Mouse (Mus musculus): ENCODE measurements around the gene Psma7. TPM values are rescaled to one million over a fixed set of nuclear protein-coding genes. Genes with fewer than 3 reads are reported as not detected.
A peak's percentile ranks its signal among the peaks of the same experiment; 100 is the strongest.

The Psma7 gene
- polyA plus RNA-seq, 1 experiment from 2014 or later: 612 TPM

- peak overlapping the region; percentile 87 for H3K4me2 ChIP-seq (replicated peaks)
- H3K27ac ChIP-seq: peak overlapping the region; percentile 91
- H3K36me3 ChIP-seq: peaks cover 34% of the 10 kb centered on the region
- H3K4me1 ChIP-seq: peaks cover 35% of the 10 kb centered on the region
- peak overlapping the region; percentile 97 for H3K4me3 ChIP-seq
- H3K9me3 ChIP-seq: no peaks in the 10 kb centered on the region
- peak overlapping the region; percentile 95 for H3K9ac ChIP-seq
- under 1% methylated on average over 59 of the region's 66 CpGs for WGBS
- peak; percentile 28 for ATAC-seq (ENCODE audit: low FRiP score, low read depth)
- no peaks in the 10 kb centered on the region for H3K27me3 ChIP-seq
Measured at GRCm38 (mm10) chr2:180041577-180042255, 517 bp downstream of the Psma7 start.

DNA sequence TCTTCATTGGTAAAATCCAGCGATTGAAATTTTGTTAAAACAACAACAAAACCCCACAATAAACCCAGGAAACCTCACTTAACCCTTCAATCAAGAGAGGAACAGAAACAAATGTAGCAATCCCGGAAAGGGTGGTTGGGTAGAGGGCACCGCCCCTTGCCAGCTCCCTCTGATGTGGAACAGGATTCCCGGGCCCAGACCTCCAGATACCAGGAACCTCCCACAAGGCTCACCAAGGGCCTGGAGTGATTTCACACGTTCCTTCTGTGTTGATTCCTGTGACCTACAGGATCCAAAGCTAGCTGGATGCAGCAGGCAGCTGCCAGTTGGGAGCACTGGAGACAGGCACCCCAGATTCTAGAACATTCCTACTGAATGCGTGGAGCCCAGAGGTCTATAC, 1.8 kb downstream of the Psma7 start:
- Histone ChIP-seq H3K27ac (no peak overlapping the region), H3K4me3 (peak overlapping the region; percentile 97), H3K27me3 (no peaks in the 10 kb centered on the region), H3K4me1 (peaks cover 35% of the 10 kb centered on the region), H3K9ac (peak overlapping the region; percentile 95), H3K36me3 (peaks cover 43% of the 10 kb centered on the region), H3K9me3 (no peaks in the 10 kb centered on the region), H3K4me2 (replicated peaks) (peak overlapping the region; percentile 87)
- no peak for ATAC-seq (ENCODE audit: low FRiP score, low read depth)
- WGBS: 40% methylated on average over 6 of the region's 6 CpGs

DNA sequence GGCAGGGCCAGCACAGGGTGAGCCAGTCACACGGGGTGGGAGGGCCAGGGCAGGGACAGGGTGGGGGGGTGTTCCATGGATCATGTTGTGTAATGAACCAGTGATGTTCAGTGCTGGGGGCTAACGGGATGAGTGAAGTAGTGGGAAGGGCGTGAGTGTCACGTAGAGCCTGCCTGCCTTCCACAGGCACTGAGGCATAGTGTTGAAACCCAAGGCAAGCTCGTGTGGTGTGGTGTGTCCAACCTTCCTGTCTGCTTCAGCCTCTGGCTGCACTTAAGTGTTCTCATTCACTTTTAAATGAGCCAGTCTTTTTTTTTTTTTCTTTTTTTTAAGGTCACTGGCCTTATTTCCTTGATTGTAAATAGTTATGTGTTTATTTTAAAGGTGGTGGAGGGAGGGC, 7.5 kb downstream of the Psma7 start:
- Histone ChIP-seq H3K9me3 (no peaks in the 10 kb centered on the region), H3K36me3 (peaks cover 100% of the 10 kb centered on the region), H3K9ac (no peak overlapping the region), H3K4me1 (peaks cover 20% of the 10 kb centered on the region), H3K27me3 (no peaks in the 10 kb centered on the region), H3K27ac (no peak overlapping the region; the same call in 1 of the 2 replicates), H3K4me2 (replicated peaks) (no peak overlapping the region), H3K4me3 (no peak overlapping the region)
- 36% methylated on average over 5 of the region's 5 CpGs for WGBS
- ATAC-seq (ENCODE audit: low FRiP score, low read depth): 0 out of 2 replicates have a peak, but pooled peaks have one; percentile 9

GRCm38 (mm10) chr2:180033956-180034355, 8.3 kb downstream of the Psma7 start:
- Histone ChIP-seq H3K27me3 (no peaks in the 10 kb centered on the region), H3K4me3 (no peak overlapping the region), H3K9ac (no peak overlapping the region), H3K4me2 (replicated peaks) (no peak overlapping the region), H3K9me3 (no peaks in the 10 kb centered on the region), H3K27ac (peak overlapping the region; percentile 34; the same call in 1 of the 2 replicates), H3K36me3 (peaks cover 100% of the 10 kb centered on the region), H3K4me1 (peaks cover 25% of the 10 kb centered on the region)
- 43% methylated on average over 3 of the region's 3 CpGs for WGBS
- ATAC-seq (ENCODE audit: low FRiP score, low read depth): no peak; the same call in 1 of the 2 replicates

GRCm38 (mm10) chr2:180032925-180033324, 9.3 kb downstream of the Psma7 start:
- WGBS: 69% methylated on average over 3 of the region's 3 CpGs
- no peak overlapping the region for H3K27ac ChIP-seq
- peaks cover 35% of the 10 kb centered on the region for H3K4me1 ChIP-seq
- H3K9me3 ChIP-seq: no peaks in the 10 kb centered on the region
- no peaks in the 10 kb centered on the region for H3K27me3 ChIP-seq
- H3K9ac ChIP-seq: peak overlapping the region; percentile 43; the same call in 1 of the 2 replicates
- no peak overlapping the region for H3K4me2 ChIP-seq (replicated peaks)
- H3K36me3 ChIP-seq: peaks cover 100% of the 10 kb centered on the region
- ATAC-seq (ENCODE audit: low FRiP score, low read depth): no peak
- H3K4me3 ChIP-seq: no peak overlapping the region

GRCm38 (mm10) chr2:180031270-180031669, 11.0 kb downstream of the Psma7 start:
- Histone ChIP-seq H3K27me3 (no peaks in the 10 kb centered on the region), H3K4me2 (replicated peaks) (no peak overlapping the region), H3K9me3 (no peaks in the 10 kb centered on the region), H3K36me3 (peaks cover 89% of the 10 kb centered on the region), H3K27ac (no peak overlapping the region), H3K9ac (no peak overlapping the region), H3K4me3 (no peak overlapping the region), H3K4me1 (peaks cover 52% of the 10 kb centered on the region)
- ATAC-seq (ENCODE audit: low FRiP score, low read depth): no peak
- WGBS: 95% methylated on average over 6 of the region's 6 CpGs

GRCm38 (mm10) chr2:180027768-180028167, 14.5 kb downstream of the Psma7 start:
- Histone ChIP-seq H3K36me3 (peaks cover 54% of the 10 kb centered on the region), H3K4me1 (peaks cover 45% of the 10 kb centered on the region), H3K27ac (no peak overlapping the region), H3K4me3 (peak overlapping the region; percentile 96), H3K4me2 (replicated peaks) (peak overlapping the region; percentile 95), H3K27me3 (peaks cover 10% of the 10 kb centered on the region), H3K9ac (peak overlapping the region; percentile 97), H3K9me3 (no peaks in the 10 kb centered on the region)
- ATAC-seq (ENCODE audit: low FRiP score, low read depth): no peak
- WGBS: 70% methylated on average over 9 of the region's 9 CpGs

DNA sequence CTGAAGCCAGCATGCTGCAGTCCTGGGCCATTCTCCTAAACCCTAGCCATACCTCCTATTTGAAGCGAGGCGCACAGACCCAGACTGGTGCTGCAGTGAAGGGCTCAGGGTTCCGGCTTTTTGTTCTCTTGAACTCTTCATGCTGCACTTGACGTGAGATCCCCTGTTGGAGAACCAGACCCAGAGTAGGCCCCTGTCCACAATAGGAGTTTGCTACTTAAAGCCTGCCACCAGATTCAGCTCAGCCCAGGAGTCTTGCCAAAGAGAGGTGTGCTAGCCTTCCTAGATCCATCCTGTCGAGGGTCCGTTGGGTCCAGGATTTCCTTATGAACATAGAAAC, 16.4 kb downstream of the Psma7 start:
- Histone ChIP-seq H3K27me3 (peaks cover 29% of the 10 kb centered on the region), H3K9ac (peak overlapping the region; percentile 97), H3K9me3 (no peaks in the 10 kb centered on the region), H3K36me3 (peaks cover 35% of the 10 kb centered on the region), H3K4me3 (peak overlapping the region; percentile 96), H3K4me1 (peaks cover 46% of the 10 kb centered on the region), H3K4me2 (replicated peaks) (peak overlapping the region; percentile 95), H3K27ac (no peak overlapping the region; the same call in 1 of the 2 replicates)
- no peak for ATAC-seq (ENCODE audit: low FRiP score, low read depth)
- 6% methylated on average over 6 of the region's 6 CpGs for WGBS

DNA sequence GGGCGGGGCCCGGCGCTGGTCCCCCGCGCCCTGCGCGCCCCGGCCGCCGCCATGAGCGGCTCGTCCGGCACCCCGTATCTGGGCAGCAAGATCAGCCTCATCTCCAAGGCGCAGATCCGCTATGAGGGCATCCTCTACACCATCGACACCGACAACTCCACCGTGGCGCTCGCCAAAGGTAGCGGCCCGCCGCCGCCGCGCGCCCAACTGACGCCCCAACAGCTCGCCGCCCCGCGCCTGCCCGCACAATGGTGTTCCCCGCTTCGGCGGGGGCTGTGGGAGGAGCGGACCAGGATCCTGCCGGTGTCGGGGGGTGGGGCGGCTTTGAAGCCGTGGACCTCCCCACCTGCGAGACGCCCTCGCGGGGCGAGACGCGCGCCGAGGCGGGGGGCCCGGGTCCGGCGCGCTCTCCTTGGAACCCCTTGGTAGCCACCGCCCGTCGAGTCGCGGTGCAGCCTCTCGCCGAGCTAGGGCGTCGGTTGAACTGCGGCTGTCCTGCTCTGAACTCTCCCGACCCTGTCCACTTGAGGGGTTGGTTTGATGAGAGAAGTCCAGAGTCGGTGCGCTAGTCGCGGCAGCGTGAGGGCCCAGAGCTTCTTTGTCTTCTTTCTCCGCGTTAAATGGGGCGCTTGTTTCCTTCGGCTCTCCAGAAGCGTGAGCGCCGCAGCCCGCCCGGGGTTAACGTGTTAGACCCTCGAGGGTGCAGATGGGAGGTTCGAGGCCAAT, 16.9 kb downstream of the Psma7 start:
- H3K9ac ChIP-seq: peak overlapping the region; percentile 97
- peak overlapping the region; percentile 95 for H3K4me2 ChIP-seq (replicated peaks)
- no peak; the same call in 1 of the 2 replicates for ATAC-seq (ENCODE audit: low FRiP score, low read depth)
- H3K27me3 ChIP-seq: peaks cover 34% of the 10 kb centered on the region
- peak overlapping the region; percentile 93 for H3K27ac ChIP-seq
- WGBS: under 1% methylated on average over 74 of the region's 84 CpGs
- H3K36me3 ChIP-seq: peaks cover 30% of the 10 kb centered on the region
- peaks cover 46% of the 10 kb centered on the region for H3K4me1 ChIP-seq
- peak overlapping the region; percentile 96 for H3K4me3 ChIP-seq
- no peaks in the 10 kb centered on the region for H3K9me3 ChIP-seq

DNA sequence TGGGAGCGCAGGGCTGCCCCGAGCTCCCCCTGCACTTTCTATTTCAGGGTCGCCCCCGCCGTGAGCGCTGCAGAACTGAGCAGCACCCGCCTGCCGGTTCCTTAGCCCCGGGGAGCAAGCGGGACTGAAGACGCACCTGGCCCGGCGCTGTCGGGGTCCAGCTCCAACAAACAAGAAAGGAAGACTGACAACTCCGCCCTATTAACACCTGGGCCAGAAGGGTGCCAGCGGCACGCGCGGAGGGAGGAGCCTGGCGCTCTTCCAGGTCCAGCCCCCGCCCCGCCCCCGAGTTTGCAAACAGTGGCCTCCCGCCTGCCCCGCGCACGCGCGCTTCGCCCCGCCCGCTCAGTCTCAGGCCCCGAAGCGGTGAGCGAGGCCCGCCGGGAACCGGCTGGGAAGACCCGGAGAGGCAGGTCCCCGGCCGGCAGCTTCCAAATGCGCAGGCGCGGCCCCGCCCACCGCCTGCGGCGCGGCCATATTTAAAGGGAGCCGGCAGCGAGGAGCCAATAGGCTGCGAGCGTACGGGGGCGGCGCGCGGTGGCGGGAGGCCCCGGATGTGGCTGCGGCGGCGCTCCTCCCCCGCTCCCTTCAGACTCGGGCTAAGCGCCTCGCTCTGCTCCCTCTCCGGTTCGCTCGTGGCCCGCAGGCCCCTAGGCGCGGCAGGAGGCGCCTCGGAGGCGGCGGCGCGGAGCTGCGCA, 17.7 kb downstream of the Psma7 start, which contains the start of gene Lsm14b:
Gene Lsm14b, plus strand, starts transcription at position 587 of the 698 bp plus-strand sequence.
- H3K27me3 ChIP-seq: peaks cover 42% of the 10 kb centered on the region
- H3K4me2 ChIP-seq (replicated peaks): peak within 1 kb of the TSS; percentile 95
- WGBS: under 1% methylated on average over 70 of the region's 80 CpGs
- no peaks in the 10 kb centered on the region for H3K9me3 ChIP-seq
- ATAC-seq (ENCODE audit: low FRiP score, low read depth): peak; percentile 94
- peak within 1 kb of the TSS; percentile 93 for H3K27ac ChIP-seq
- H3K4me3 ChIP-seq: peak within 1 kb of the TSS; percentile 96
- H3K36me3 ChIP-seq: peaks cover 22% of the 10 kb centered on the region
- H3K4me1 ChIP-seq: peaks cover 46% of the 10 kb centered on the region
- H3K9ac ChIP-seq: peak within 1 kb of the TSS; percentile 97

DNA sequence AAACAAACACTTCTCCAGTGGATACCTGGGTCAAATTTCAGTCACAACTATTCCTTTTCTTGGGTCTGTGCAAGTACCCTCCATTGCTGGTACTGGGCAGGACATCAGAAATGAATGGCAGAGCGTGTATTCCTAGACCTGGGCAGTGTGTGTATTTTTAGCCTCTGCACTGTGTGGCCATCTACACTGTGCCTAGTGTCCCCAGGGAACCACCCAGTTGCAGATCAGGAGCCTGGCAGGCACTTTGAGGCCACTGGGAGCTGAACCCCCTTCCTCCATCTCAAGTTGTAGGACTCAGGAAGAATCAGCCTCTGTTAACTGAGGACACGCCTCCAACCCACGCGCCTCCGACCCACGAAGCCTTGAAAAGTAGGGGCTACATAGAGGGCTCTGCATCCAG, 19.5 kb downstream of the Psma7 start:
- ATAC-seq (ENCODE audit: low FRiP score, low read depth): no peak
- Histone ChIP-seq H3K9ac (no peak overlapping the region), H3K27me3 (peaks cover 46% of the 10 kb centered on the region), H3K36me3 (peaks cover 4% of the 10 kb centered on the region), H3K9me3 (no peaks in the 10 kb centered on the region), H3K27ac (no peak overlapping the region), H3K4me1 (peaks cover 41% of the 10 kb centered on the region), H3K4me2 (replicated peaks) (no peak overlapping the region), H3K4me3 (no peak overlapping the region)
- 55% methylated on average over 6 of the region's 6 CpGs for WGBS

- H3K36me3 ChIP-seq: no peaks in the 10 kb centered on the region
Measured at GRCm38 (mm10) chr2:180020919-180021318, 21.3 kb downstream of the Psma7 start.

More at GRCm38 (mm10) chr2:180020919-180021318, 21.3 kb downstream of the Psma7 start:
- no peak for ATAC-seq (ENCODE audit: low FRiP score, low read depth)
- 73% methylated on average over 8 of the region's 8 CpGs for WGBS
- Histone ChIP-seq H3K4me1 (peaks cover 36% of the 10 kb centered on the region), H3K4me2 (replicated peaks) (no peak overlapping the region), H3K4me3 (no peak overlapping the region), H3K9me3 (no peaks in the 10 kb centered on the region), H3K27ac (no peak overlapping the region), H3K9ac (no peak overlapping the region), H3K27me3 (peaks cover 46% of the 10 kb centered on the region)
